Mouse (Mus musculus): ENCODE results near the gene Gpc6.

Gpc6 gene

DNA sequence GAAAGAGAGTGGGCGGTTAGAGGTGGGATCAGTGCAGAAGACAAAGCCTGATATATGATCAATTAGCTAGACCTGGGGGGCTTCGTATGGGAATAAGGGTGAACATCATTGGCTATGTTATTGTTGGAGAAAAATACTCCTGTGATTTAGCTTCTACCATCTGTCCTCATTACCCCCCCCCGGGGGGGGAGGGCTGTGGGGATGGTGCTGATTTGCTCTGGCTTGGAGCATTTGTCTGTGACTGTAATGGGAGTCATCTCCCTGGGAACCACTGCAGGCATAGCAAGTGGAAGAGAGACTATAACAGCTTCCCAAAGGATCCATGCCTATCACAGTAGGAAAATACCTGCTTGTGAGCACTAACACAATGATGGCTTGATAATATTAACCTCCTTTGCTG lies 783.7 kb downstream of the Gpc6 start:
- no peak for DNase-seq (ENCODE audit: low spot score in 2 of 2)

GRCm38 (mm10) chr14:117710463-117710911 lies 785.4 kb downstream of the Gpc6 start:
- DNase-seq (ENCODE audit: low spot score in 2 of 2) = no peak

- no peak for DNase-seq (ENCODE audit: low spot score in 2 of 2)
These were observed 787.2 kb downstream of the Gpc6 start for GRCm38 (mm10) chr14:117712311-117712710.

DNA sequence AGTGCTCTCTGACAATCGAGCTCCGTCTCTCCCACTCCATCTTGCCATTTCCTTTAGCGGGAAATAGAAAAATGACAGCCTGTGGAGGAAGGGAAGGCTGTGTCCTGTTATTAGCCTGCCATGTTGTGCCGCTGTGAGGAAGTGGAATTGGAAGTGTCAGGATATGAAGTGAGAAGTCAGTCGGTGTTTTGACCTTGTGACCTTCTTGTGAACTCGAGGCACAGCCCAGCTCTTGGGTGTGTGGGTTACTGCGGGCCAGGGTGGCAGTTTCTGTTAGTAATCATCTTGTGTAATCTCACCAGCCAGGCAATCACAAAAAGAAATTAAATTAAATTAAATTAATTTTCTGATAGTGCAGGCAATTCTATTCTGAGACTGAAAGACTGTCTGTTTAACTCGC lies 789.0 kb downstream of the Gpc6 start:
- no peak for DNase-seq (ENCODE audit: low spot score in 2 of 2)

GRCm38 (mm10) chr14:117716305-117716704 lies 791.2 kb downstream of the Gpc6 start:
- no peak for DNase-seq (ENCODE audit: low spot score in 2 of 2)

- no peak for DNase-seq (ENCODE audit: low spot score in 2 of 2)
These were observed 803.6 kb downstream of the Gpc6 start for GRCm38 (mm10) chr14:117728741-117729140.

- no peak for DNase-seq (ENCODE audit: low spot score in 2 of 2)
These were observed 830.1 kb downstream of the Gpc6 start for GRCm38 (mm10) chr14:117755231-117755630.

DNA sequence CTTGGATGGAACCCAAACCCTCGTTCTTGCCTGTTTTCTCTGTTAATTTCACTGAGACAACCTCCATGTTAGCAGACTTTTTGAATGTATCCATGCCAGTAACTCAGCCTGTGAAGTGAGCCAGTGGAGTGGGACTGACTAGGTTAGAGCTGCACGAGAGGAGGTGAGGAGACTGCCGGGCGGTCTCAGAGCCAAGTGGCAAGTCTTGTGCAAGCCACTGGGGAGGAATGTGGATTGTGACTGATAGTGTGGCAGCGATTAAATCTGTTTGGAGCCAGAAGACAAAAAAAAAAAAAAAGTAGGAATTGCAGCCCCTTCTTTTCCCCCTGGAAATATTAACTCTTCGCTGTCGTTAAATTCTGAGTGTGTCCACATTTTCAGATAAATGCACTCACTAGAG lies 831.4 kb downstream of the Gpc6 start:
- DNase-seq (ENCODE audit: low spot score in 2 of 2) = no peak

GRCm38 (mm10) chr14:117757790-117758358 lies 832.8 kb downstream of the Gpc6 start:
- no peak for DNase-seq (ENCODE audit: low spot score in 2 of 2)

DNA sequence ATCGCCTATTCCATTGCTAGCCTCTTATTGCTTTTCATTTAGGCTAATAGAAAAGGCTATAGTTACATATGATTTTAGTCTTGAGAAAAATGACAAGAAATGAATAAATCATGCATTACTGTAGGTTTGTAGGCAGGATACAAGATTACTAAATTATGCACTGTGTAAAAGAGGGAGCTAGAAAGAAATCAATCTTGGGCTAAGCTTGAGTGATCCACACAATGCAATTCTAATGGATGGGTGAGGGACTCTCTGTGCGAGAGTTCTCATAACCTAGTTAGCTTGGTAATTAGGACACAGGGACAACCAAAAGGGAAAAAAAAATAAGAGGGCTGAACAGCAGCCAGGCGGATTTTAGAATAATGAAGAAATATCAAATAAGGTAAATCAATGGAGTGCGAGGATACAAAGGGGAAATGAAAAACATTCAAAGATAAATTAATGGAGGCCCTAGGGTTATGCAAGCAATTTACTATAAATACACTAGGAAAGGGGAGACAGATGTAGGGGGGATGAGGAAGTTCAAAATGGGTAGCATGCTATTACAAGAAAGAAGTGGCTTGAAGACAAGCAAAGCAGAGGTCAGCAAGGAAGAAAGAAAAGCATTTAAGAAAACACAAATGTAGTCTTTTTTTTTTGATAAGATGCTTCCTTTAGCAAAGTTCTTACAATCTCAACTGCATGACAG lies 835.9 kb downstream of the Gpc6 start:
- no peak for DNase-seq (ENCODE audit: low spot score in 2 of 2)

GRCm38 (mm10) chr14:117762934-117763333 lies 837.8 kb downstream of the Gpc6 start:
- DNase-seq (ENCODE audit: low spot score in 2 of 2) = no peak

- DNase-seq (ENCODE audit: low spot score in 2 of 2) = no peak
These were observed 842.7 kb downstream of the Gpc6 start for GRCm38 (mm10) chr14:117767861-117768260.

DNA sequence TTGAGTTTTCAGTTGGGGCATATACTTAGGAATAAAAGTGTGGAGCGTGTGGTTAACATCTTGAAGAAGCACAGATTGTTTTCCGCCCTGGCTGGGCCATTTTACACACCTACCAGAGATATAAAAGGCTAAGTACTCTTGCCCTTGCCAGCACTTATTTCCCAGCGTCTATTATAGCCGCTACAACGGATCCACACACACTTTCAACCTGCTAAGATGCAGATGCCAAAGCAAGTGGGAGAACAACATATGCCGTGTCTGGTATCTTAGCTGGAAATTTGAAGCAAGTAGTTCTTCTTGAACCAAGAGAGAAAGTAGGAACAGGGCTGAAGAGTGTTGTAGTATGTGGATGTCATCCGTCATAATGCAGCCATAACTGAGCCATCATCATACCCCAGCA lies 843.6 kb downstream of the Gpc6 start:
- no peak for DNase-seq (ENCODE audit: low spot score in 2 of 2)

DNA sequence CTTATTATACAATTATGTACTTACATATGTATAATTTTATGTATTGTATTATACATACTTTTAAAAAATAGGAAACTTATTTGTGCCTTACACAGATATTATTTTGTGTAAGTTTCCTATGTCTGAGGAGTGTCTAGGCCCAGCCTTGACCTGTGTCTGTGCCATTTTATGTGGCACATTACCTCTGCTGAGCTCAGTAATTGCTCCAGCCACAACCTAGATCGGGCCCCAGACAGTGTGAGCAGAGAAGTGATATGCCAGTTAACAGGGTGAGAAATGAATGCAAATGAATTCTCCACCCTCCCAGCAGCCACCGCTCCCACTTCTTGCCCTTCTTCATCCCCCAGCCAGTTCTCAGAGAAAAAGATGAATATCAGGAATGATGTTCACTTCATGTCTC lies 848.3 kb downstream of the Gpc6 start:
- no peak for DNase-seq (ENCODE audit: low spot score in 2 of 2)

DNA sequence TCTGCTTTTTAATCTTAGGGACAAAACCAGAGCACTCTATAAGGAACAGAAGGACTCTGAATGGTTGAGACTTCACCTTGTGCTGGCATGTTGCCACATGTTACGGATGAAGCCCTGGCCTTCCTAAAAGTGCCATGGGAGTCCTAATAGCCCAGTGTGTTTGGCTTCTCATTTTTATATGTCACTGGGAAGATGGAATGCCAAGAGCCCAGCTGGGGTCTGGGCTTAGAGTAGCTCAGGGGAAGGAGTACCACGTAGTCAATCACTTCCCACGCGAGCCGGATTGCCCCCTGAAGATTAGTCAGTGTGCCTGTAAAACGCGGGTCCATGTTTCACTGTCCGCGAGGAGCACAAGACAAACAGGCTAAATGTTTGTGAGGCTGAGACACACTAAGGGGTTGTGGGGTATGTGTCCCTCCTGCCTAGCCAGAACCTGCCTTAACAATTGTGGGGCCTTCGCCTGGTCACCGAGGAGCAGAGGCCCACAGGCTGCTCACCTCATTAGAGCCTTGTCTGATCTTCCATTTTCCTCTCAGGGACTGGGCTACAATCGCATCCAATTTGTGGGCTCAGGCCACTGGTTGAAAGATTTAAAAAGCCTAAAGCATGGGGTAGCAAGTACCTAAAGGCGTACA lies 852.9 kb downstream of the Gpc6 start:
- no peak for DNase-seq (ENCODE audit: low spot score in 2 of 2)

- no peak for DNase-seq (ENCODE audit: low spot score in 2 of 2)
These were observed 853.7 kb downstream of the Gpc6 start for GRCm38 (mm10) chr14:117778538-117779413.

- no peak for DNase-seq (ENCODE audit: low spot score in 2 of 2)
These were observed 856.6 kb downstream of the Gpc6 start for GRCm38 (mm10) chr14:117781724-117782123.

GRCm38 (mm10) chr14:117783671-117784262 lies 858.7 kb downstream of the Gpc6 start:
- DNase-seq (ENCODE audit: low spot score in 2 of 2) = no peak

DNA sequence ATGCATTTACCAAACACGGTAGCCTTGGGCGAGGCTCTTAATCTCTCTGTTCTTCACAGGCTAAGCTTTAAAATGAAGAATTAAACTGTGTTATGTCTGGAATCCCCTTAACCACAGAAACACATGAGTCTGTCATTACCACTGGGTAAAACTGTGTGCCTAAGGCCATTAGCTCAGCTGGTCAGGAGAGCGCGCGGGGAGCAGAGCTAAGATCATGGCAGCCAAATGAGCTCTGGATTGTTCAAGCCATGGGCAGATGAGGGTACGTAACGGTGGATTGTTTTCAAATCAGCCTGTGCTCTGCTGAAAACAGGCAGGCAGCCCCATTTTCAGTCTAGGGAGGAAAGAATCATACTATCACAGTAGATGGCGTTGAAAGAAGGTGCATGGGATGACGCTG lies 859.8 kb downstream of the Gpc6 start:
- no peak for DNase-seq (ENCODE audit: low spot score in 2 of 2)

DNA sequence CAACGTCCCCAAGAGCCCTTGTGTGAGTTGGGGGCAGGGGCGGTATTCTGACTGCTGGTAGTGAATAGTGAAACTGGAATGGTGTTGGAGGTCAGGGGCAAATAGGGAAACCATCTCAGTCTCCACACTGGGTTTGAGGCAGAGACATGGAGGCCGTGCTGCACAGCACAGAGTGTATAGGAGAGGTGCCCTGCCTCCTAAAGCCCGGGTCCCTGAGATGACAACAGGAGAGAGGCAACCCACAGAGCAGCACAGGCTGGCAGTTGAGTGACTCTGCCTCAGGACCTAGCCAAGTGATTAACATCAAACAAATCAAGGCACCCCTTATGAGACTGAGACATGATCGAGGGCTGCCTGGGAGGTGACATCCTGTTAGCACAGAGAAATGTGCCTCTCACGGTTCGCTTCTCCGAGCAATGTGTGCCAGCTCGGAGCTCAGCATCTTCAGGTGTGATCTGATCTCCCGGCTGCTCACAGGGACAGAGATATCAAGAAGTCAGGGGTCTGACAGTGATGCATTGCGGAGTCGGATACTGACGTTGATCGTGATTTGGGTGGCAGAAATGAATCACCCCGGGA lies 860.5 kb downstream of the Gpc6 start:
- DNase-seq (ENCODE audit: low spot score in 2 of 2) = no peak

GRCm38 (mm10) chr14:117786647-117787046 lies 861.5 kb downstream of the Gpc6 start:
- no peak for DNase-seq (ENCODE audit: low spot score in 2 of 2)
